Comparison of ENCODE assay signal across 13 mouse cellular contexts in genomic region chr1:71971943-71972342, GRCm38 (mm10).
DNase-seq lines count a peak whose midpoint lies in the region; ATAC-seq and TF ChIP-seq lines count a peak whose summit lies in the region.
"Had no signal": no experiment of that assay in that cellular context is flagged by ENCODE, and none has a peak within 500 bp of the region (broad histone marks: within the 10 kb centered on the region; RNA-seq: fewer than 3 reads in every experiment).

No protein-coding gene starts in this region.

- TF ChIP-seq CTCF in lung, postnatal 0 days (IDR thresholded peaks at IDR 0.05), result no peak

- H3K36me3 ChIP-seq in lung, postnatal 0 days (ENCODE audit: insufficient read depth, low read length), result no peaks in the 10 kb centered on the region
- H3K36me3 ChIP-seq in limb, embryonic 15.5 days, result no peaks in the 10 kb centered on the region
- H3K36me3 ChIP-seq in hindbrain, embryonic 16.5 days (ENCODE audit: control insufficient read depth, insufficient read depth, low read length), result no peaks in the 10 kb centered on the region
- H3K36me3 ChIP-seq: midbrain, embryonic 12.5 days; neural tube, embryonic 12.5 days had no signal

- no peak overlapping the region for H3K27ac ChIP-seq in lung, postnatal 0 days (ENCODE audit: low read length)
- H3K27ac ChIP-seq in limb, embryonic 15.5 days, result no peak overlapping the region
- no peak overlapping the region for H3K27ac ChIP-seq in hindbrain, embryonic 16.5 days (ENCODE audit: low read depth, low read length)
- H3K27ac ChIP-seq: hindbrain, postnatal 0 days; midbrain, embryonic 12.5 days; neural tube, embryonic 12.5 days had no signal

- TF ChIP-seq EP300 in lung, postnatal 0 days (IDR thresholded peaks at IDR 0.05), result no peak

- no peaks in the 10 kb centered on the region for H3K4me1 ChIP-seq in lung, postnatal 0 days (ENCODE audit: insufficient read depth, low read depth, low read length)
- no peaks in the 10 kb centered on the region for H3K4me1 ChIP-seq in limb, embryonic 15.5 days
- H3K4me1 ChIP-seq in hindbrain, embryonic 16.5 days (ENCODE audit: control insufficient read depth, insufficient read depth, low read depth, low read length), result no peaks in the 10 kb centered on the region
- H3K4me1 ChIP-seq: midbrain, embryonic 12.5 days; neural tube, embryonic 12.5 days had no signal

- no peaks in the 10 kb centered on the region for H3K9me3 ChIP-seq in lung, postnatal 0 days (ENCODE audit: low read length)
- H3K9me3 ChIP-seq in limb, embryonic 15.5 days, result no peaks in the 10 kb centered on the region
- H3K9me3 ChIP-seq in hindbrain, embryonic 16.5 days (ENCODE audit: control insufficient read depth, low read length), result no peaks in the 10 kb centered on the region
- H3K9me3 ChIP-seq: midbrain, embryonic 12.5 days; neural tube, embryonic 12.5 days had no signal

- no peak overlapping the region for H3K9ac ChIP-seq in lung, postnatal 0 days (replicated peaks; ENCODE audit: low read depth)
- H3K9ac ChIP-seq in limb, embryonic 15.5 days, result no peak overlapping the region
- H3K9ac ChIP-seq in hindbrain, embryonic 16.5 days (ENCODE audit: low read depth, low read length), result no peak overlapping the region
- H3K9ac ChIP-seq: liver, postnatal 0 days; midbrain, embryonic 12.5 days; neural tube, embryonic 12.5 days had no signal

- no peak for ATAC-seq in lung, postnatal 0 days
- ATAC-seq in limb, embryonic 15.5 days (ENCODE audit: insufficient number of reproducible peaks, low FRiP score, low TSS enrichment, low read depth), result 0 out of 2 replicates have a peak, but pooled peaks have one; percentile 40
- ATAC-seq in hindbrain, embryonic 16.5 days, result no peak
- ATAC-seq: hindbrain, postnatal 0 days; liver, postnatal 0 days had no signal

- H3K27me3 ChIP-seq in lung, postnatal 0 days (replicated peaks; ENCODE audit: insufficient read depth, low read length), result no peaks in the 10 kb centered on the region
- H3K27me3 ChIP-seq in limb, embryonic 15.5 days, result no peaks in the 10 kb centered on the region
- no peaks in the 10 kb centered on the region for H3K27me3 ChIP-seq in hindbrain, embryonic 16.5 days (replicated peaks; ENCODE audit: control insufficient read depth, insufficient read depth, low read length)
- H3K27me3 ChIP-seq: midbrain, embryonic 12.5 days; neural tube, embryonic 12.5 days had no signal

- peak; percentile 16 for DNase-seq in lung, postnatal 25 days (ENCODE audit: low spot score)
- no peak for DNase-seq in lung, postnatal 0 days (ENCODE audit: low spot score)
- peak; percentile 60 for DNase-seq in brain, adult 2 months (ENCODE audit: low read depth, low spot score)
- DNase-seq in gastrocnemius, postnatal 10 days, result peak; percentile 41
- no peak for DNase-seq in thymus, postnatal 36 days
- DNase-seq: kidney, postnatal 25 days; liver, postnatal 0 days had no signal

- no peak overlapping the region for H3K4me3 ChIP-seq in lung, postnatal 0 days (ENCODE audit: low read depth, low read length)
- no peak overlapping the region for H3K4me3 ChIP-seq in limb, embryonic 15.5 days
- H3K4me3 ChIP-seq in hindbrain, embryonic 16.5 days (ENCODE audit: low read length), result no peak overlapping the region
- H3K4me3 ChIP-seq: erythroblast, embryonic 14.5 days; midbrain, embryonic 12.5 days; neural tube, embryonic 12.5 days had no signal

- 72% methylated on average over 6 of the region's 6 CpGs for WGBS in lung, postnatal 0 days
- 49% methylated on average over 6 of the region's 6 CpGs for WGBS in limb, embryonic 15.5 days
- WGBS in hindbrain, embryonic 16.5 days, result 77% methylated on average over 6 of the region's 6 CpGs

- no peak overlapping the region for H3K4me2 ChIP-seq in lung, postnatal 0 days (replicated peaks; ENCODE audit: low read depth, low read length)
- H3K4me2 ChIP-seq in limb, embryonic 15.5 days, result no peak overlapping the region
- H3K4me2 ChIP-seq in hindbrain, embryonic 16.5 days (ENCODE audit: low read length), result no peak overlapping the region
- H3K4me2 ChIP-seq: midbrain, embryonic 12.5 days; neural tube, embryonic 12.5 days had no signal

Comparison
In these comparisons a context has a peak if more than half of its experiments do, and no peak if none do; other contexts are left out.
1. DNase-seq: peak in lung, postnatal 25 days (single experiment), brain, adult 2 months (single experiment) and gastrocnemius, postnatal 10 days (single experiment); none in lung, postnatal 0 days (single experiment) and thymus, postnatal 36 days (0 of 2).